Mouse (Mus musculus): ENCODE measurements around the gene Rras2.

Gene Rras2

DNA sequence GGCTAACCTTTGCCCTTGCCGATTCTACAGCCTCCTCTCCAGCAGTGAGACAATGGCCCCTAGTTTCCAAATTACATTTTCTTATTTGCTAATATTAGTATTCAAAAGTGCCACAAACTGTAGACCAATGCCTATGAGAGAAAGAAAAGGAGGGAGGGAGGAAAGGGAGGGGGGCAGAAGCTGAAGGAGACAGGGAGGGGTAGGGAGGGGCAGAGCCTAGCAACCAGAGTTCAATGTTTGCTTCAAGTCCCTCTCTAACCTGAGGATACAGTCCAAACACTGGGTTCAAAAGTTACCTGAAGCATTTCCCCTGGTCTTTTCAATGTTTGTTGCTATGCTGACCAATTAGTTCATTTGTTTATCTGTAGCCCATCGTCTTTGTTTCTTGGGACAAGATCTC lies 7.1 kb downstream of the Rras2 start:
- DNase-seq = no peak

- no peak for DNase-seq
Observed at GRCm38 (mm10) chr7:114105886-114106285, 11.7 kb downstream of the Rras2 start.

- DNase-seq = peak; percentile 27
Observed at GRCm38 (mm10) chr7:114103629-114104347, 13.8 kb downstream of the Rras2 start.

- DNase-seq = no peak
Observed at GRCm38 (mm10) chr7:114103152-114103551, 14.4 kb downstream of the Rras2 start.

DNA sequence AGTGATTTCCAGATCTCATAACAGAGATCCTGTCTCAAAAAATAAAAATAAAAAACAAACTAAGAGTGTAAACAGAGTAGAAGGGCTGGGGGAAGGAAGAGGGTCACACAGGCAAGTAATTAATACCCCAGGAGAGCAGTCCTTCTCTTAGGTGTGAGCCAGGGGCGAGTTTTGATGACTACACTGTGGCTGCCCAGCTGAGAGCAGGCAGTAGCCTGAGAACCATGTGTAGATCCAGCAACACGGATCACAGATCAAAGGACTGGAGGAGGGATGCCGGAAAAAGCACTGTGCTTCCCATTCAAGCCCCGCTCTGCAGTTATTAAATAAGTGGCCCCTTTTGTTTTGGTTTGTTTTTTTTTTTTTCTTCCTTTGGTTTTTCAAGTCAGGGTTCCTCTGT lies 15.0 kb downstream of the Rras2 start:
- DNase-seq = no peak

DNA sequence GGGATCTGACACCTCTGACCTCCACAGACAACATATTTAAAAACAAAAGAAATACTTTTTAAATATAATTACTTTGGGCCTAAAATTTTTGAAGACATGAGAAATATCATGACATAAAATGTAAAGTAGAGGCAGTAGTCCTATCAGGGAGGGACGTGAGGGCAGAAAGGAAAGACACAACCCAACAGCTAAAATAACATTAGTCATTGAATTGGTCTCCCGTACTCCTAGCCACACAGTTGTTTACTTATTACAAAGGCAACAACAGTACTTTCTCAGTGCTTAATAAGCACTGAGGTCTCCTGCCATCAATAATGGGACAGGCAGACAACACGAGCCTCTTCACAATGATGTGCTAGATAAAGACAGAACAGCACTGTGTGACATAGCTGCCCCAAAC lies 16.2 kb downstream of the Rras2 start:
- DNase-seq = no peak

GRCm38 (mm10) chr7:114093548-114094174 lies 23.9 kb downstream of the Rras2 start:
- no peak for DNase-seq

DNA sequence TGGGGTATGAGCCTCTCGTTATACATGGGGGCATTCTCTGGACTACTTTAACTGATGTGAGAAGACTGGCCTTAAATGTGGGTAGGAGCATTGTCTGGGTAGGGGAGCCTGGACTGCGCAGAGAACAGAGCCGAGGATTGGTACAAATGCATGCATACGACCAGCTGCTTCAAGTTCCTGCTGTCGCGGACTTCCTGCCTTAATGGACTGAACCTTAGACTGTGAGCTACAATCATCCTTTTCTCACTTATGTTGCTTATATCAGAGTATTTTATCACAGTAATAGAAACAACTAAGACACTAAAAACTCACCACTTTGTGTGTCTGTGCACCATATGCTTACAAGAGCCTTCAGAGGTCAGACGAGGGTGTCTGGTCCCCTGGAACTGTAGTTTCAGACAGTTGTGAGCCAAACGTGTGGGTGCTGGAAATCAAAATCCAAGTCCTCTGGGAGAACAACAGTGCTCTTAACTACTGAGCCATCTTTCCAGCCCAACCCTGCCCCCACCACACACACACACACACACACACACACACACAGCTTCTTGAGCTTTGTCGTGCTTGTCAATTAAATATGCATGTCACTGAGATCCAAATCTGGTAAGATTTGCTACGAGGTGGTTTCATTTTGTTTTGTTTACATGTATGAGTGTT lies 26.6 kb downstream of the Rras2 start:
- no peak for DNase-seq

GRCm38 (mm10) chr7:114090231-114090630 lies 27.4 kb downstream of the Rras2 start:
- DNase-seq = no peak

GRCm38 (mm10) chr7:114088918-114089317 lies 28.7 kb downstream of the Rras2 start:
- DNase-seq = no peak

GRCm38 (mm10) chr7:114087986-114088385 lies 29.6 kb downstream of the Rras2 start:
- DNase-seq = no peak

DNA sequence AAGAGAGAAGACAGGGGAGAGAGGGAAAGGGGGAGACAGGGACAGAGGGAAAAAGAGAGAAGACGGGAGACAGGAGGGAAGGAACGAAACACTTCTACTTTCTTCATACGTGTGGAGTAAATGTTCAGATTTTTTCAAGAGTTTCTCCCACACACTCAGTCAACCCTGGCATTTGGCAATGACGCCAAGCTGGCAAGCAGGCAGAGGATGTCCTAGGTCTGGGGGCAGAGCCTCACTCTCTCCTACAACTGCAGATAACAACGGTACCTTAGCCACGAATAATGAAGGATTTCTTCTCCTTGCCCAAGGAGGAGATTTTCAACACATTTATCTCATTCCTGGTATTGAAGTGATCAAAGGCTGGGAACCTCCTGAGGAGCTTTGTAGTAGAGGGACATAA lies 30.2 kb downstream of the Rras2 start:
- no peak for DNase-seq

- no peak for DNase-seq
Observed at GRCm38 (mm10) chr7:114086021-114086710, 31.4 kb downstream of the Rras2 start.

DNA sequence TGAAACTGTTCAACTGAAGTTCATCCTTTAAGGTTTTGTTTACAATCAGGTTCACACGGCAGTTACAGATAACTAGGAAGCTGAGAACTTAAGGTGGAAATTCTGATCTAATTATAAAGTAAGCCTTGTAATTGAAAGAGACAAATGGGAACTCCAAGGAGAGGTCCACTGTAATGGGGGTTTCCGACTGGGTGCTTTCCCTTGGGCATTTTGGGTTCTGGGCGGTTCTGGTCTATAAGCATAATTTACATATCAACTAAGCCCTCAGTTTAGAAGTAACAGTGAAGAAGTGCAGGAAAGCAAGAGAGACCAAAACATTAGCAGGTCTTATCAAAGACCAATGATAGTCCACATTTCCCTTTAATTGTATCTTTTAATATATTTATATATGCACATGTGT lies 33.8 kb downstream of the Rras2 start:
- DNase-seq = no peak

GRCm38 (mm10) chr7:114083088-114083487 lies 34.5 kb downstream of the Rras2 start:
- DNase-seq = no peak

GRCm38 (mm10) chr7:114081633-114082420 lies 35.8 kb downstream of the Rras2 start:
- DNase-seq = no peak

- no peak for DNase-seq
Observed at GRCm38 (mm10) chr7:114080250-114080649, 37.3 kb downstream of the Rras2 start.

- DNase-seq = no peak
Observed at GRCm38 (mm10) chr7:114079343-114079742, 38.2 kb downstream of the Rras2 start.

GRCm38 (mm10) chr7:114074595-114074994 lies 43.0 kb downstream of the Rras2 start:
- DNase-seq = no peak

GRCm38 (mm10) chr7:114074133-114074532 lies 43.4 kb downstream of the Rras2 start:
- peak; percentile 40 for DNase-seq

DNA sequence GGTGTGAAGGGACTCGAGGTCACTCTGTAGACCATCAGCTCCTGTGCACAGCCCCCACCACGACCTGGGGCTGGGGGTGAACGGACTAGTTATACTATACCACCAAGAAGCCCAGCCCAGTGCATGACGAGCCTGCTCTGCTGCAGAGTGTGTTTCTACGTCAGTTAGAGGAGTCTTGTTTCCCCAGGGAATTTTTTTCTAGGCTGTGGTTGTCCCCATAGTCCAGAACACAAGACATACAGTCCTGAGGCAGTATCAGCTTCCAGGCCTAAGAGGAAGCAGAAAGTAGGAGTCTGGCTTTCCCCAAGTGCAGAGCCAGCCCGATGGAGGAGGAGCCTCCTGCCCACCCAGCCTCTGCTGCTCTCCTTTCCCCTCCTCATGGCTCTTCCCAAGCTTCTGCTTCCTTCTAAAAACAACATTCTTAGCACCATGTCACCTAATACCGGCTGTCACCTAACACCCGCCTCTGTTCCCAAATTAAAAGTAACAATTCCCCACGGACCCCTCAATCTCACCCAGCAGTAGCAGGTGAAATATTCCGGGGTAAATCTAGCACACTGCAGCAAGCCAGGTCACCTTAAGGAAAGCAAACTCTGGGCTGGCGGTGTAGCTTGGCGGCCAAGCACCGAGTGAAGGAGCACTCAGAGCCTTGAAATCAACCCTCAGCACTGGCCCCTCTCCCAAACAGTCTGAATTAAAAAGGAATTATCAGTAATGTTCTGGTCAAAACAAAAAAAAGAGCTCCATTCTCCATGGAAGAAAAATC lies 45.5 kb downstream of the Rras2 start:
- no peak for DNase-seq

- DNase-seq = no peak
Observed at GRCm38 (mm10) chr7:114071395-114071794, 46.2 kb downstream of the Rras2 start.
